Mouse (Mus musculus) left cerebral cortex, postnatal 25 days (tissue): ENCODE measurements at regions not wholly inside any gene's neighbourhood (a gene's known extent, or its start where the extent isn't known, plus 50 kb on each side); places are given as distances from the start of the nearest gene placed in this dataset.
"Not testable (repeated sequence)": the region's sequence is repeated elsewhere in the genome, so short reads cannot be mapped to it uniquely, and the experiment has no call there.

Experiments
- DNase-seq, 2 experiments: peaks; one replicate each; pipeline ENCODE4 v3.0.0; 2022; ENCODE audit warnings: low spot score in 2 of 2, mixed read lengths in 1 of 2
- intact Hi-C: fragments of 180-260 bp; cut with DNase I; formaldehyde crosslinking; loops from one replicate; pipeline ENCODE4 v1.15.1; 2025

DNA sequence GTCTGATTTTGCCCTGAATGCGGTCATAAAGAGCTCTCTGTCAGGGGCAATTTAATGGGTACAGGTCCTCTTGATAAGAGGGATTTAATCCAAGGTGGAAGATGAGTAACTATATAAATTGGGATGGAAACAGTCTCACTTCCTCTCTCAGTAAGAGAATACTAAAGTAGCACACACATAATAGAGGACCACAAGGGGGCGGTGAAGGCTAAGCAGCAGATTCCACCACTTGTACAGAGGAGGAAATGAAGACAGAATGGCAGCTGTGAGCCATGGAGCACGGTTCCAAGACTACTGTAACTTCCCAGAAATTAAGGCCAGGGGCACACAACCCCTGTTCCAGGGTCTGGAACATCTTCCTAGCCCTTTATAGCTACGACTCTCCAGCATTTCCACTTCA, 262.6 kb upstream of the Ywhaq start:
- intact Hi-C loops, DNase-seq: not testable (repeated sequence)

DNA sequence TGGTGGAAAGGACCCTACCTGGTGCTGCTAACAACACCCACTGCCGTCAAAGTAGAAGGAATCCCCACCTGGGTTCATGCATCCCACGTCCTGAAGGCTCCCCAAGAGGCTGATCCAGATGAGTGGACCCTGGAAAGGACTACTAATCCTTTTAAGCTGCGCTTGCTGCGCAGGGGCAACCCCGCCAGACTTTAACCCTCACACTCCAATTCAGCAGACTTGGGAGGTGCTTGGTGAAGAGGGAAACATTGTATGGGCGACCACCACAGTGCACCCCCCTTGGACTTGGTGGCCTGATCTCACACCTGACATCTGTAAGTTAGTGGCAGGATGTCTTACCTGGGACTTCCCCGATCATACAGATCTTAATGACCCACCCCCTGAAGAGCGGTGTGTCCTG, 231.9 kb upstream of the Ywhaq start:
- DNase-seq, intact Hi-C loops: not testable (repeated sequence)

DNA sequence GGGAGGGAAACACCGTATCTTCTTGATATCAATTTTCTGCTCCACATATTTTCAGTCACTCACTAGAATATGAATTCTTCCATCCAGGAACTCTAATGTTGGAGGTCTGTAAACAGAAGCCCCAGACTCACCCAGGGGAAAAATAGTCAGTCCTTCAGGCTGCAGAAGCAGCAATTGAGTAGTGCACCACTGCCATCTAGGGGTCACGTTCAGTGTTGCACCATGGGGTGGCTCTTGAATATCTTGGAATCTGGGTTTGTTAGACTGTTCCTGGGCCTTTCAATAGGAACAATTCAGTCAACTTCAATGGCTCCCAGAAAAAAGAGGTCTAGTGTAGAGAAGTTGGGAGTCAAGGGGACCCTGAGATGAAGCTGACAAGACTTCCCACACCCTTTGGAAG, 196.3 kb upstream of the Ywhaq start:
- intact Hi-C loops: loop anchor here (5.0 to 10.0 kb wide), 3 partner anchors 91 to 299 kb away; partner anchors contain the start of gene Iah1
- peak; percentile 56 to 62 for DNase-seq

DNA sequence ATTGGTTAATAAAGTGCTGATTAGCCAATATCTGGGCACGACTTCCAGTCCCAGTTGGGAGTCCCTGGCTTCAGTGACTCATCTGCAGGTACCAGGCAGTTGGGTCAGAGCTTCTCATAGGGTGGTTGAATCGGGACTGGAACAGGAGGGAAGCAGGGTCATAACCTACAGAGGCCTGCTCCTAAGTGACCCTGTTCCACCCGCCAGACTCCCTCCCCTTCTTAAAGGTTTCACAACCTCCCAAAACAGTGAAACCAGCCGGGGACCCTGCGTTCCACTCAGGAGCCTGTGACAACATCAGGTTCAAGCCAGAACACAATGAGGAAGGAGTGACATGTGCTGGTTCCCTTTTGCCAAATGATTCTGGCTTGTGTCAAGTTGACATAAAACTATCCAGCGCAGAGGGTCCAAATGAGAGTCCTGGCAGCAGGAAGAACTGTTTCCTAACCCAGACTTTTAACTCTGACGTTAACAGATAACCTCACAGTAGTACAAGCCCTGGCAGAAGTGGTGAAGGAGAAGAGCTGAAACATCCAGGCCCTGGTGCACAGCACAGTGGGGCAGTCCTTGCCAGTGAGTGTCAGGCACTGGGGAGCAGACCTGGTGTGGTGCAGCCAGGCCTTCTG, 151.1 kb upstream of the Ywhaq start:
- no peak for DNase-seq
- intact Hi-C loops: no loop called here

DNA sequence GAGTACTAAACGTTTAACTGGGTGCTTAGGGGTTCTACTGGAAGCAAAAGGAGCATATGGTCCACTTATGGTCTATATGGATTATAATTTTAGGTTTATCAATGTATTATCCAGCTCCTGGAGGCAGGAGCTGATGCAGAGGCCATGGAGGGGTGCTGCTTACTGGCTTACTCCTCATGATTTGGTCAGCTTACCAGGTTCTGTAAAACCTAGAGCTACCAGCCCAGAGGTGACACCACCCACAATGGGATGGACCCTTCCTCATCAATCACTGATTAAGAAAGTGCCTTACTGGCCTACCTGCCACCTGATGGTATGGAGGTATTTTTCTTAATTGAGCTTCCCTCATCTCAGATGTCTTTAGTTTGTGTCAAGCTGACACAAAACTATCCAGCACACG, 126.5 kb upstream of the Ywhaq start:
- DNase-seq, intact Hi-C loops: not testable (repeated sequence)

DNA sequence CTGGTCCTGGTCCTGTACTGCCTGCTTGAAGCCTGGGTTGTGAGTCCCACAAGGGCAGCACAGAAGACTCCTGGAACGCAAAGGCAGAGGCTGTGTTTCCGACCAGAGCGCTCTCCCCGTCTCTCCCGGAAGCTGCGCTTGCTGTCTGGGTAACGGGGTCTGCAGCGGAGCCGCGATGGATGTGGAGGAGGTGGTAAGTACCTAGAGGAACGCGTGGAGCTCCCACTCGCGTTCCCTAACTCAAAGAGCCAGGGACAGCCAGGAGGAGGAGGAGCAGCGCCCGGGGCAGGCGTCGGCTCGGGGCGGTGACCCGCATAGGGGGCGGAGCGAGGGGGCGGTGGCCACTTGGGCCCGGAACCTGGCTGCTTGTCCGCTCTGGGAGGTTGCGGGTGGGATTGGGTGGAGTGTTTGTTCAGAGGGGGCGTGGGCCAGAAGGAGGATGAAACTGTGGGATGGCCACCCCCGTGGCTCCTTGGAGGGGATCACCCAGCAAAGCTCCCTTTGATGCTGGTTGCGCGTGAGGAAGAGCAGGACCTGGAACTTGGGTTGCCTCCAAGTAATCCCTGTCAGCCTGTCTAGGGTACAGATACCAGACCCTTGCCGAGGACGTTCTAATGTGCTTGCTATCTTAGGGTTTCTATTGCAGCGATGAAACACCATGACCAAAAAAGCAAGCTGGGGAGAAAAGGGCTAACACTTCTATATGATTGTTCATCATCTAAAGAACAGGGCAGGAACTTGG, 125.9 kb upstream of the Ywhaq start:
- peak; percentile 58 to 64 for DNase-seq
- intact Hi-C loops: not testable (repeated sequence)

DNA sequence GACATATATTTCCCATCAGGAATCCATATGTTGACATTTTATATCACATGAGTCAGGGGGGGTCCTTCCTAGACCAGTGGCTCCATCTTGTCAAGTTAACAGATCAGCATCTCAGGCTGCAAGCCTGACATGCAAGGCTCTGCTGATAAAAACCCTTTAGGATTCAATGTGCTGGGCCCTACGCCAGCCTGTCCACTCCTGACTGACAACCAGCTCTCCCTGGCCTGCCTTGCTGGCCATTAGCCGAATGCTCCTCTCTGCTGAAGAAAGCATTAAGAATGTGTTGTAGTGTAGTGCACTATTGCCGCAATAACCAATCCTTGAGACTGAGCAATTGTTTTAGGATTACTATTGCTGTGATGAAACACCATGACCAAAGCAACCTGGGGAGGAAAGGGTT, 114.3 kb upstream of the Ywhaq start:
- DNase-seq: no peak
- intact Hi-C loops: no loop called here

DNA sequence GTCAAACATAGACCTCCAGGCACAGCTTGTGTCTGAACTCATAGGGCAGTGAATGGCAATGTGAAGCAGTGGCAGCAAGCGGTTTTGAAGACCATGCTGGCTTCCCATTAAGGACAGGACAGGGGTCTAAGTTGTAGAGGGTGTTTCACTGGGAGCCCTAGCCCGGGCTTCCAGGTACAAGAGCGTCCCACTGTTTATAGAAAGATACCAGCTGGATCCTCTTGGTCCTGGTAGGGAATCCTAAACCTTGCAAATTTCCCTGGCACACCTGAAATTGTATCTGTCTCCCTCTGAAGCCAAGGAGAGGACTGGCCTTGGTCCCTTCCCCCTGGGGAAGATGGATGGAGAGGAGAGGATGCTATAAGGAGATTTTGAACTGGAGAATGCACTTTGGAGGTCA, 111.9 kb upstream of the Ywhaq start:
- intact Hi-C loops, DNase-seq: not testable (repeated sequence)

DNA sequence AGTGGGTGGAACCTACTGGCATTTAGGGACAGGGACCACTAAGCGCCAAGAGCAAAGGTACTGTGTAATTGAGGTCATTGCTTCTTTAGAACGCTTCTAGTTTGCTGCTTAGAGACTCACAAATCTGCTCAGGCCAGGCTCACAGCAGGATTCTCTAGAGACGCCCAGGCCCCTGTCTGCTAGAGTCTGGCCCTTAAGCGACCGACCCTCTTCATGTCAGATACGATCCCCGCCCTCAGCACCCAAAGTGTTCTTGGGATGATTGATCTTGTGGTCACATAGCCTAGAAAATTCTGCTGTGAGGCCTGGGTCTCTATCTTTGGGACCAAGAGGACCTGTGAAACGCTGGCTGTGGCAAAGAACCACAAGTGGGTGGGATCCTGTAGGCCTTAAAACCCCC, 109.9 kb upstream of the Ywhaq start:
- intact Hi-C loops, DNase-seq: not testable (repeated sequence)

DNA sequence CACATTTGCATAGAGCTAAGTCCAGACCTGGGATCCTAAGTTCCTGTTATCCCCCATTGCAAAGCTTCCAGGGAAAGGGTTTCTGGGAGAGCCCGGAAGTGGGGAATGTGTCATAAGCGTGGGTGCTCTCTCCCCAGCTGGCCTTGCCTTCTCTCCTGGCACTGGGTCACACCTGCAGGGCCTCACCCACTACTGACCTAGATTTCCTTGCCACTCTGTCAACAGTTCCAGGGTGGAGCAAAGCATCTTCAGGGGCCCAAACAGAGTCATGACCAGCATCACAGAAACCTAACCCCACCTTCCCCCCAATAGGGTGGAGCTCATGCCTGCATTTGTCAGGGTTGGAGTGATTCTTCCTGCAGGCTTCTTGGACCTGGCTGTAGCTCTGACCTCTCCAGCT, 109.5 kb upstream of the Ywhaq start:
- DNase-seq, intact Hi-C loops: not testable (repeated sequence)

DNA sequence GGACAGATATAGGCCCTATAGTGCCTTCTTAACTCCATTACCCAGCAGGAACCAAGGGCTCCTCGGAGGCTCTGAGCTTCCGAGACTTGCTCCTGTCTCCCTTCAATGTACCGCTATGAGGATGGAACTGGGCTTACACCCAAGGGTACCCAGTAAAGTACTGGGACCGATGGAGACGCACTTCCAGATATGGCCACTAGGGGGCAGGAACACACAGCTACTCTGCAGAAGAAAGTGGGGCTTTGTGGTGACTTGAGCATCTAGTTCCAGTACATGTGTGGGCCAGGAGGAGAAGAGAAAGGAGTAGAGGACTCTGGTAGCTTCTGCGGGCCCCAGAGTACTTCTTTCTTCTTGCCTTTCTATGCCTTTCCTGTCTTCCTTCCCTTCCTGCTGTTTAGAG, 108.1 kb upstream of the Ywhaq start:
- DNase-seq, intact Hi-C loops: not testable (repeated sequence)

DNA sequence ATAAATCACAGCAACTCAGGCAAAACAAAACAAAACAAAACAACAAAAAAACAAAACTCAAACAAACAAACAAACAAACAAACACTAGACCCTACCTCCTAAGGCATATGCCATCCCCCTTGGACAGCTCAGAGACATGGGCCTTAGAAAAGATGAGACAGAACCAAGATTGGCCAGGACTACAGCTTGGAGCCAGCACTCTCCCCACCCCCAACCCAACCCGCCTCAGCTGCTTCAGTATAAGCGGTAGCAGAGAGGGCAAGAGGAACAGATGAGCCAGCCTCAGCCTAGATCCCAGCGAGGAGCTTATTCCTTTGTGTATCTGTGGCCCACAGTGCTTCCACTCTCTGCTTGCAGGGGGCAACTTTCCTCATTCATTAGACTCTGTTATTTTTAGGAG, 105.2 kb upstream of the Ywhaq start:
- DNase-seq: no peak
- intact Hi-C loops: loop anchor here (5.0 kb wide), 1 partner anchor 90 kb away; no protein-coding TSS in a partner anchor

DNA sequence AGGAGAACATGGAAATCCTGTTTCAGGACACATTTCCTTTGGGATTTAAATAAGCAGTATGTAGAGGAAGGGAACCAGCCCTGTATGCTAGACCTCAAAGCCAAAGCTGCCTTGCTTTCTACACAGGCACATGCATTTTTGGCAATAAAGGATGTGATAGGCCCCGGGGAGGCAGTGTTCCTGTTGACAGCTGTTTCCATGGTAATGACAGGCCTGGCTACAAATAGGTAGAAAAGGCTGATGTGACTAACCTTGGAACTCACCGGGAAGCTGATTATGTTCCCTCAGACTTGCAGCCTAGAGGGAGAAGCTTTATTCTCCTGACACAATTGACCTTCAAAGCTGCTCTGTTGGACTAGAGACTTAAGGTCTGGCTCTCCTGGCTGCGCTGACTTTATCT, 101.6 kb upstream of the Ywhaq start:
- intact Hi-C loops: no loop called here
- no peak for DNase-seq

DNA sequence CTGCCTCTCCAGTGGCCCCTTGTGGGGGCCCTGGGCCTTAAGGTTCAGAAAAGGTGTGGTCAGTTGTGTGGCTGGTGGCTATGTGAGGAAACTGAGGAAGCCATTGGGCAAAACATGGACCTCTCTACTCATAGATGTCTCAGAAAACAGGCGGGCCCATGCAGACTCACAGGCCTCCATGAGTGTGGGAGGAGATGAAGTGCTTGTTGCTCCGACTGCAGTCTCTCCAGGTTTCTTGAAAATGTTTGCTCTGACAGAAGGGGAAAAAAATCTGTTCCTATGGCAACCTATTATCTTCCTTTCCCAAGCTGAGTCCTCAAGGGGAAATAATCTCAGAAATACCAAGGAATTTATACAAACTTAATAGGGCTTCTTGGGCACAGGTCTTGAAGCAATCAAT, 95.3 kb upstream of the Ywhaq start:
- intact Hi-C loops: loop anchor here (5.0 kb wide), 1 partner anchor 95 kb away; the partner anchor contains the start of gene Ywhaq
- peak; percentile 45 to 83 for DNase-seq

DNA sequence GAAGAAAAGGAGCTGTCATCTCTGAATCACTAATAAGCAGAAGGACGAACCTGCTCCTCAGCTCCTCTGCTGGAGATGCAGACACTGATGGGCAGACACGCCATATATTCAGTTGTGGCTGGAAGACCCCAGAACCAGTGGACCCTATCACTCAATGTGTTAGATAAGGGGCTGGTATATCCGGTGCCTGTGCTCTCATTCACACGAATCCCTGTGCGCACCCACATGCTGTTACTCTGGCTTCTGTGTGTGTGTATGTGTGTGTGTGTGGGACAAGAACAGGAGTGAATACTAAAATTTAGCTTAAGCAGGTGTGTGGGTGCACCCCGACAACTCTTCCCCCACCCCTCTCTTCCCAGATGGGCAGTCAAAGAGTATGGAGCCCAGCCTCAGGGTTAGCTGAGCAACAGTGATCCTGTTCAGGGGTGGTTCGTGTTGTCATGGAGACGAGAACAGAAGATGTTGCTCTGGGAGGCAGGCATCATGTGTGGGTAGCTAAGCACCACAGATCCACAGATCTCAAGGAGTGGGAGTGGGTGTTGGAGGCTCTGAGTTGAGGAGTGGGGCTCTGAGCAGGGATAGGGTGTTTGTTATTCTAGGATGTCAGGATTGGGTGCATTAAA, 93.7 kb upstream of the Ywhaq start:
- peak; percentile 74 to 90 for DNase-seq
- intact Hi-C loops: loop anchor here (5.0 kb wide), 1 partner anchor 94 kb away; the partner anchor contains the start of gene Ywhaq

DNA sequence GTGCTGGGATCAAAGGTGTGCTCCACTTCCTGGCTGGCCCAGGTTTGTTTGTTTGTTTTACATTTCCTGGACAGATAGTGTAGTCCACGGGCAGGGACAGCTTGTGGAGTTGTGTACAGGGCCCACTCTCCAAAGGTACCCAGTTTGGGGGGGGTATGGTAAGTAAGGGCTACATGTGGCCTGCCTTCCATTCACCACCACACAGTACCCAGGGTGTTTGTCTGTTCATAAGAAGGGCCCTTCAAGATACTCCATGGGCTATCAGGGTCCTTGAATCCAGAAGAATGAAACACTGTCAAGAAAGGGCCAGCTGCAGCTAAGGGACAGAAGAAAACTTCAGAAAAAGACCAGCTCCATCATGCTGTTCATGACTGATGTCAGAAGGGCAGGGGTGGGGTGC, 89.6 kb upstream of the Ywhaq start:
- no peak for DNase-seq
- intact Hi-C loops: no loop called here

DNA sequence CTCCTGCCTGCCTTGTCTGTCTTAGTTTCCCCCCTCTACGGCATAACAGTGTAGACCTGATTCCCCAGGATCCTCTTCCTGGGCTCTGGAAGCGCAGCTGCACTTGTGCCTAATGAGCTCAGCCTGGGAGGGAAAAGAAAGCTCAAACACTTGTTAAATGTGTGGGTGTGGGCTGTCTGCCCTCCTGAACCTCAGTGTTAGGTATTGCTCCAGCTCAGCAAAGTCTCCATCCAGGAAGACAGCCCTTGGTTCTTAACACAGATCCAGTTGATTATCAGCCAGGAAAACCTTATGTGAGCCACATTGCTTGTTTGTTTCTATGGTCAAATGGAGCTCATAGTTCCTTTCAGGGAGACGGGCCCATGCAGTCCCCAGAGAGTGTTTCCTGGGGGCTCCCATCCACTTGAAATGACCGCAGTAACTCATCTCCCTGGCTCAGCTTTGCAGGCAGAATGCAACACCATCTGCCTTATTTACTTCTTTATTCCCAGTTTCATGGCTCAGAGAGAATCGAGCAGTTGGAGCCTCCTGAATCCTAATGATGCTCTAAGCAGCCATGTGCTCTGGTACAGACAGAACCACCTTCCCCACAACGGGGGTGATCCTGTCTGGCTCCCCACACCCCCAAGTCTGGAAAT, 88.4 kb upstream of the Ywhaq start:
- DNase-seq: peak in 1 of 2 experiments; percentile 31
- intact Hi-C loops: no loop called here

DNA sequence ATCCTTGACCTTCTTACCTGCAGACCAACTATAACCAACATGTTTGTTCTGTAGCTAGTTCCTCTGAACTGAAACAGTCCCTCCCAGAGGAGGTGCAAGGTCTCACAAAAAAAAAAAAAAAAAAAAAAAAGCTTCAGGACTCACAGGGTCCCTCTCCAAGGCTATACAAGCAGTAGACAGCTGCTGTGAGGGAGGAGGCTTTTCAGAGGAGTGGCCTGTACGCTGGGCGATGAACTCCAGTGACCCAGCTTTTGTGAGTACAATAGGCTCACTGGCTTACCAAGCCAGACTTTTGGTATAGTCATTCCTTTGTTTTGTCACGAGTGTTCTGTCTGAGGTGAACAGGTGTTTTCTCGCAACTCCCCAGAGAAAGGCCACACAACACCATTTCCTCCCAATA, 85.8 kb upstream of the Ywhaq start:
- intact Hi-C loops: no loop called here
- no peak for DNase-seq

DNA sequence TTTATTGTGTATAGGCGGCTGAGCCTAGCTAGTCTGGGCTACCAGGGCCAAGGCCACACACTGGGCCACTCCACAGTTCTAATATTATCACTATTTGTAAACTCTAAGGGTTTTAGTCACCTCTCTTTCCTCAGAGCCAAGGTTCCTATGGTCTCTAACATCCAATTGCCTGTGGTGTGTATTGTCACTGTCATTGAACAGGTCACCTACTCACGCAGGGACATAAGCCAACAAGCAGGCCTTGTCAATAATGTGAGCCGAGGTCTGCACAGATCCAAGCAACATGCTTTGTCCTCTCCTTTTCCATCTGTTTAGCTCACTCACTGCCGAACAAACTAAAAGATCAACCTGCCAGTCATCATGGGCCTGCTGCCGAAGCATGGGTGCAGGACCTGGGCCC, 79.5 kb upstream of the Ywhaq start:
- intact Hi-C loops: no loop called here

DNA sequence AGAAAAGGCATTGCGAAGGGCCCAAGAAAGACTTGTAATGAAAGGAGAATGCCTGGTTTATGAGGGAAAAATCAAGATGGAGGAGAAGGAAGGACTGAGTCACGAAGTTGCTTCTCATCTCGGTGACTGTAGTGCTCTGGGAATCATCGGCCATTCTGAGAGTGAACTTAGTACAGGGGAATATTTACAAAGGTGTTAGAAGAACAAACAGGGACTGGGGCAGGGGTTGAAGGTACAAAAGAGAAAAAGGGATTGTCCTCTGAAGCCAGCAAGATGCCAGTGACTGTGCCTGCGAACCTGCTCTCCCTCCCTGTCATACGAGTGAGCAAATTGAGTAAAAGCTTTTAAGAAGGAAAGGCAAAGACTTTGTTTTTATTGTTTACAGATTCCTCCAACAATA, 78.1 kb upstream of the Ywhaq start:
- intact Hi-C loops: no loop called here
- DNase-seq: no peak

More for the DNA sequence above, 79.5 kb upstream of the Ywhaq start:
- DNase-seq: no peak
